Mouse (Mus musculus): ENCODE data around the gene Mark1. TPM values are rescaled to one million over a fixed set of nuclear protein-coding genes. Genes with fewer than 3 reads are reported as not detected.
A peak's percentile ranks its signal among the peaks of the same experiment; 100 is the strongest.

Mark1 gene
- total RNA-seq, 2 experiments from 2014 or later, result 51.9 to 53.7 TPM

DNA sequence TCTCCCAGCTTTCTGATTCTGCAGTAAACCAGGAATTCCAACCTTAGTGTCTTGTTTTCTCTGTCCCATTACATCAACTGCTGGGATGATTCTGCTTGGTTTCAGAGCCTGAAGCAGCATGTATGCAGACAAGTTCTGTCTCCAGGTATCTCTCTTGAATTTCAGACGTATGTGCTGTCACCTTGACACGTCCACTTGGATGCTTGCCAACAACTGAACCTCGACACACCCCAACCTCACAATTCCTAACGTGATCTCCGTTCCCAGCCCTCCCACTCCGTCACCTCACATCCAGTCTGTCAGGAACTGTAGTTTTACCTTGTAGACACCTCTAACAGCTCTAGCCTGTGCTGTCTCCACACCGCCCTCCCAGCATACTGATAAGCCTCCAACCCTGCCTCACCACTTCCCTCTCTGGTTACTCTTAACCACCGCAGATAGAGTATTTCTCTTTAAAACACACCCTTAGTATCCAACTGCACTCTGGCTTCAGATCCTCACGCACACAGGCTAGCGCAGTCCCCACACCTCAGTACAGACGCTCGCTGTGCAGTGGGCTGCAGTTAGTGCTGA is 36.2 kb downstream of the Mark1 start:
- DNase-seq (ENCODE audit: extremely low spot score in 1 of 2, low spot score in 1 of 2), result no peak

DNA sequence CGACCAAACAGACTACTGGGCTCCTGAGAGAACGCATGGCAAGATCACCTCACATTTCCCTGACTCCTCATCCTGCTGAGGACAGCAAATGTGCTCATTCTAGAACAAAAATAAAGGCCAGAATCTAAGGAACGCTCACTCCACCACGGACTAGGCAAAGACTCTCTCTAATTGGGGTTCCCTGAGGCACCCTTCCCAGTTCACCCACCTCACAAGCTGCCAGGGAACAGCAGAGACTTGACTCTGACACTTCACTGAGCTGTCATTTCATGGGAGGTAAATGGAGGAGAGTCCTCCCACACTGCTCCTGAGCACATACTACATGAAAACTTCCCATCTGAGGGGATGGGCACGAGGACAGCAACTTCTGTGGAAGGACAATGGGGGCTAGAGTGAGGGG is 37.5 kb downstream of the Mark1 start:
- DNase-seq (ENCODE audit: extremely low spot score in 1 of 2, low spot score in 1 of 2), result no peak

DNA sequence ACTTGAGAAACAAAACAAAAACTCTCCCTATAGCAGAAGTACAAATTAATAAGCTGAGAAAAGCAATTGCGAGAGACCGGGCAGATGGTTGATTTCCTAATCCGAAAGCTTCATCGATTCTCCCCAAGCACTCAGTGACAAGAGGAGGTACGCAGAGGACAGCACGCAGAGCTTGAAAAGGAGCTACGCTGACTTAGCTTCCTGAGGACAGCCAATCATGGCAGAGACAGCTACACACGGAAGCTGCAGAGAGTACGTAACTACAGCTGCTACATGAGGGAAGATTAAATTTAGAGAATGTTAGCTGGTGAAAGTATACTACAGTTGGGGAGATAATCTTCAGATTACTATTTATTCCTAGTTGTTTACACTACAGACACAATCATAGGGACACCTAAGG is 40.6 kb downstream of the Mark1 start:
- DNase-seq (ENCODE audit: extremely low spot score in 1 of 2, low spot score in 1 of 2), result no peak

DNA sequence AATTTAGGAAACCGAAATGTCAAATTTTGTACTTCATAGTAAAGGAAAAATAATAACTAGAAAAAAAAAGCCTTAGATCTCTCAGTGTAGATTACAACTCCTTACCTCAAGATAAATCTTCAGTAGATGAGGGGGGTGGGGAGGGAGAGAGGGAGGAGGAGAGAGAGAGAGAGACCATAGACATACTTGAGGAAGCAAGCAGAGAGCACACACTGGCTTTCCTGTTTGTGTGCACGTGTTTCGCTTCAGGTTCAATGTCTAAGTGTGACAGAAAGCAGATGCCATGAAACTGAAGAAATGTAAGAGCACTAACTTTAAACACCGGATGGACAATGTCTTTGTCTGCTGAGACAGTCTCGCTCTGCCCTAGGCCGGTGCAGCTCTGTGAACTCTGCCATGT is 41.0 kb downstream of the Mark1 start:
- DNase-seq (ENCODE audit: extremely low spot score in 1 of 2, low spot score in 1 of 2), result no peak

DNA sequence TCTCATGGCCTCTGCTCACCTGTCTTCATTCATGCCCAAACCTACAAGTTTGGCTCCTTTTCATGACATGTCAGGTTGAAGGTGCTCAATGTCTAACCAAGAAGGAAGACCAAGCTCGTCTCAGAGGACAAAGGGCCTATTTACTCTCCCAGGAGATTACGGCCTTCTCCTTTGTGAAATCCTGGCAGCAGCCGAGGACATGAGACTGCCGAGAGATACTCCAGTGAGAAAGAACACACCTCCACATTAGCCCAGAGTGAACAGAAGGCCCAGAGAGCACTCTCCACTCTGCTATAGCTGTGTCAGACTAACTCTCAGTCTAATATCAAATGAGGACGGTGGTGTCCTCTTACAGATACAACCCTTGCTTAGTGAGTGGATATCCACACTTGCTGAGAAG is 47.6 kb downstream of the Mark1 start:
- DNase-seq (ENCODE audit: extremely low spot score in 1 of 2, low spot score in 1 of 2), result no peak

DNA sequence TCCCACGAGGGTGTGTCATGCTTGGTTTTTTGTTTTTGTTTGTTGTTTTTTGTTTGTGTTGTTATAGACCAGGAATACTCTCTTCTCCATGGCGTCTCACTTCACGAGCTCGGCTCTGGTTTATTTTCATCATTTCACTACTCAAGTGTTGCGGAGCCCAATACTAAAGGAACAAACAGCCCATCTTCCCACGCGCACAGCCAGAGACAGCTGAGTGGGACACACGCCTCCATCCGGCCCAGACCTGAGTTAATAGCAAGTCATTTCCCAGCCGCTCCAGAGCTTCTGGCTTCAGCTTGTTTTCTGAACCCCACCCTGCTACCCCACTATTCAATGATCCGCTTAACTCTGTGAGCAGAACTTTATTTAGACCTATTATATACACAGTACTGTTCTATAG is 48.3 kb downstream of the Mark1 start:
- no peak for DNase-seq (ENCODE audit: extremely low spot score in 1 of 2, low spot score in 1 of 2)

DNA sequence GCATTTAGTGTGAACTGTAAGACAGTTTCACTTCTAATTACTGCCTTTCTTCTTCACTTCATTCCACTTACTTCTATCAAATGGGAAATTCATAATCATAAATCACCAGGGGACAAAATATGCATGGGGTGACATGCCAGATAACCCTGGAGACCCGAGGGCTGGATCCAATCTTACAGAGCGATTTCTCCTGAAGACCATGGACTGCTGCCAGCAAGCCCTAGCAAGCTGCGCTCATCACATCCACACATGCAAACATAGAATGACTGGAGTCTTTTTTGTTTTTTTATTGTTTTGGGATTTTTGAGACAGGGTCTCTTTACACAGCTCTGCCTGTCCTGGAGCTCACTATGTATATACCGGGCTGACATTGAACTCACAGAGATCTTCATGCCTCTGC is 61.3 kb downstream of the Mark1 start:
- DNase-seq (ENCODE audit: extremely low spot score in 1 of 2, low spot score in 1 of 2), result no peak

DNA sequence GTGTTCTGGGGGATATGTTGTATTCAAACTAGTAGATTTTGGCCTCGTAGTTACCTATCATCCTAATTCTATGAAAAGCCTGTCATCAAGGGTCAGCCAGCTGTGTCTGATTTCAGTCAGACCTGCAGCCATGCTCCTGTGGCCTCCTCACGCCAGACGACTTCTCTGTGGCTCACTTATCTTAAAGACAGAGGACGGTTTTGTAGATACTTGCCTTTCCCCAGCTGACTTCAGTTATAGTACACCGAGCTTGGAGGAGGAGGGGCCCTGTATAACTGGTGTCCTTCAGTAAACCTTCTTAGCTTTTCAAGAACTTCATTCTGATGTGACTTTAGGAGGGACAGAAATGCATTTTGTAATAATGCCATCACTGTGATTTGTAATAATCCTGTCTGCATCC is 63.4 kb downstream of the Mark1 start:
- DNase-seq (ENCODE audit: extremely low spot score in 1 of 2, low spot score in 1 of 2), result no peak

DNA sequence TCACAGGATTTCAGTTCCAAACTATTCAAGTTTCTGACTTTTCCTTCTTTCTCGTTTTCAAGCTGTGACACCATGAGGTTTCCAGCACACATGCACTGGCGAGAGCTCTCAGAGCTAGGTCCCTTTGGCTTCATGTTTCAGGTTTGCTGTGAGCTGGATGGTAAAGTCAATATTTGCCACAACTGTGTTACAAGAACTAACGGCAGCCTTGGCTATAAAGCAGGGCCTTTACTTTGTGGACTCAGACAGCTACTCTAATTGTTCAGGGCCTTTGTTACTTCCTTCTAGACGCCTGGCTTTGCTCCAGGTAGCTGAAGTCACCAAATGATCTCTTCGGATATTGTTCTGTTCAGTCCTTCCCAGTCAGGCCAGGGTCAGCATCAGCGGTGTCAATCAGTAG is 63.9 kb downstream of the Mark1 start:
- DNase-seq (ENCODE audit: extremely low spot score in 1 of 2, low spot score in 1 of 2), result no peak

DNA sequence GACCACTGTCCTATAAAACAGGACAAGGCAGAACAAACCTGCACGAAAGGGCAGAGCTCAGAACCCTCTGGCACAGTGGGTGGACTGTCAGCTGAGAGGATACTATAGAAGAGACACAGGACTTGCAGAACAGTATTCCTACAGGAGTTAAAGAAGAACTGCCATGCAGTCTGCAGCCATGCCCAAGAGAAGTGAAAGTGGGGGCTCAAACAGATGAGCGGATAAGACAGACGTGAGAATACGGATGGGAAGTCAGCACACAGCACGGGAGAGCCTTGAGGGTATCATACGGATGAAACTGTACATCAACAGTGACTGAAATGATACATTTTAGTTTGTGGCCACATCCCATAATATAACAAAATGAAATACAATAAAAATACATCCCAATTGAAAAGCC is 68.3 kb downstream of the Mark1 start:
- DNase-seq (ENCODE audit: extremely low spot score in 1 of 2, low spot score in 1 of 2), result no peak

DNA sequence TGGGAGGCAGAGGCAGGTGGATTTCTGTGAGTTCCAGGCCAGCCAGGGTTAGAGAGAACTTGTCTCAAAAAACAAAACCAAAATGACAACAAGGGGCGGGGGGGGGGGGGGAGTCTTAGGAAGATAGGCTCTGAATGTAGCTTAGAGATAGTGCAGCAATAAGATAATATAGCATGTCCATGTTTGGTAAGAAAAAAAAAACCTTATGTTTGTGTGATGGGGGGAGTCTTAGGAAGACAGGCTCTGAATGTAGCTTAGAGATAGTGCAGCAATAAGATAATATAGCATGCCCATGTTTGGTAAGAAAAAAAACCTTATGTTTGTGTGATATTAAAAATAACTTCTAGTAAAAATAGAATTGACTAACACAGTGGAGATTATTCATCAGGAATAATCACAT is 71.0 kb downstream of the Mark1 start:
- no peak for DNase-seq (ENCODE audit: extremely low spot score in 1 of 2, low spot score in 1 of 2)

DNA sequence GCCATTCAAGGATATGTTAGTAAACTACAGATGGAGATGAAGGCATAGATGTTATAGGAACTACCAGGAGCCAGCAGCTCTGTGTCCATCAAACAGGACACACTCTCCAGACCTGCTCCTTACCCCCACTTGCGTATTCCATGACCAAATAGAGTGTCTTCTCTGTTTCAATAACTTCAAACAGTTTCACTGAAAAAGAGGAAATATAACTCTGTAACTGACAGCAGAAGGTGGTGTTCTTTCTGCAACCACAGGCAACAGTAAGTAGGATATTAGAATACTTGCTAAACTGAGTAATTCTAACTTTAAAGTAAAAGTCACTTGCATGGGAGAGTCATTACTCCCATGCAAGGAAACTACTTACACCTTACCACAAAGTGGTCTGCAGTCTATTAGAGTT is 71.5 kb downstream of the Mark1 start:
- no peak for DNase-seq (ENCODE audit: extremely low spot score in 1 of 2, low spot score in 1 of 2)

DNA sequence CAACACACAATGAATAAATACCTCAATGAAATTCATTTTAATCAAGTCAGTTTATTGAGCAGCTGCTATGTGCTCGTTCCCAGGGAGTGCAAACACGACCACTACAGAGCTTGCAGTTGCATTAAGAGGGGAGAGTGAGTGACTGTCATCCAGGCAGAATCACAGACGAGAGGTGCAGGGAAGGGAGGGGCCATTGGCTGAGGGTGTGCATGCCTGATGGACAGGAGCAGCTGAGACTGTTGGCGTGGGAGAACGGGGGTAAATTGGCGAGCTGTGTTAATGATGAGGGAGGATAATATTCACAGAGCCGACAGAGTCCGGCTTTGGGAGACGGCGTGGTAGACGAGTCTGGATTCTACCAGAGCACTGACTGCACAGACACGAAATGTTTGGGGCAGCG is 76.5 kb downstream of the Mark1 start:
- no peak for DNase-seq (ENCODE audit: extremely low spot score in 1 of 2, low spot score in 1 of 2)

DNA sequence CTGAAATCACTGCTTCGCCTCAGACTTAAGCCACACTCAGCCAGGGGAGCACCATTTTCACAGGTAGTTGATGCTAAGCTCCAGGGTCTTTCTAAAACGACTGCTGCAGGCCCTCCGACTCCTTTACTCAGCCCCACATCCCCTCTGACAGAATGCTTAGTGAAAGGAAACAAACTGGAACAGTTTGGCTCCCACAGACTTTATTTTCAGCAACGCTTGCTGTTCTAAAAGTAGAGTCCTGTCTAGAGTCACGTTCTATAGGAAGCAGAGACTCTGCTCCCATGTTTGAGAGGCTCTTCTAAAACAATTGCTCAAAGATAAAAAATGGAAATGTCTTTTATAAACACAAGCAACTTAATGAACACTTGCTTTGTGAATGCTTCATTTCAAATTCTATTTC is 79.3 kb downstream of the Mark1 start:
- no peak for DNase-seq (ENCODE audit: extremely low spot score in 1 of 2, low spot score in 1 of 2)

DNA sequence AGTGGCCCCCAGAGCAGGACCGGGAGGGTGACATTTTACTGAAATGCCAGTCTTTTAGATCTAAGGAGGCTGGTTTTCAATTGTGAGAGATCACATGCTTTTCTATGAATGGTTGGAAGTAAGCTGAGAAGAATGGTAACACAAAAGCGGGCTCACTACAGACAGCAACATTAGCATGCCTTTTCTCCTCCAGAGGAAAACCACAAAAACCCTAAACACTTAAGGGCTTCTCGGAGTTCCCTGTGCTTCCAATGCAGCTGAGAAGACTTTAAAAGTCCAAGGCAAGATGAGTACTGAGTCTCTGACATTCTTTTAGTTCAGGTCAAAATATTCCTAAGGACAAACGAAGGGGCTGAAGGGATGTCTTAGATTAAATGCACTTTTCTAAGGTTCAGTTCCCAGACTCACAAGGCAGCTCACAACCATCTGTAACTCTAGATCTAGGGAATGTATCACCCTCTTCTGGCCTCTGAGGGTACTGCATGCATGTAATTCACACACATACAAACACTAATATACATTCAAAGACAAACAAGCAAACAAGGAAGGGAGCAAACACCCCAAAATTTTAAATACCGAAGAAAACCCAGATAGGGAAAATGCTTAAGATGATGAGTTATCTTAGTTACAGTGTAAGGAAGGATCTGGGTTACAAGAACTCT is 81.0 kb downstream of the Mark1 start:
- no peak for DNase-seq (ENCODE audit: extremely low spot score in 1 of 2, low spot score in 1 of 2)

DNA sequence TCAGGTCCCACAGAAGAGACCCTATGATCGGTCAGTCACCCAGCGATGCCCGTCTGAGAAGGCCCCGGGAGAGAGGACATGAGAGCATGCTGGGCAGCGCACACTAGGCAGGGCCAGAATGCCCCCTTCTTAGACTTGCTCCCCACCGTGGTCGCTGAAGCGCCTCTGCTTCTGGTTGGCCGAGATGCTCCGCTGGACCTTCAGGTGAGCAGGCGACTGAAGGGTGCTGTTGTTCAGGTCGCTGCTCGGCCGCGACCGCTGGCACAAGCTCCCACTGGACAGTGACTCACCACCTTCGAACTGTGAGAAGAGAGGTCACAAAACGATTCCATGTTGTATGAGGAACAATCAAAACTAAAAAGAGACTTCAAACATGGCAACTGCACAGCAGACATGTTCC is 87.0 kb downstream of the Mark1 start:
- no peak for DNase-seq (ENCODE audit: extremely low spot score in 1 of 2, low spot score in 1 of 2)

DNA sequence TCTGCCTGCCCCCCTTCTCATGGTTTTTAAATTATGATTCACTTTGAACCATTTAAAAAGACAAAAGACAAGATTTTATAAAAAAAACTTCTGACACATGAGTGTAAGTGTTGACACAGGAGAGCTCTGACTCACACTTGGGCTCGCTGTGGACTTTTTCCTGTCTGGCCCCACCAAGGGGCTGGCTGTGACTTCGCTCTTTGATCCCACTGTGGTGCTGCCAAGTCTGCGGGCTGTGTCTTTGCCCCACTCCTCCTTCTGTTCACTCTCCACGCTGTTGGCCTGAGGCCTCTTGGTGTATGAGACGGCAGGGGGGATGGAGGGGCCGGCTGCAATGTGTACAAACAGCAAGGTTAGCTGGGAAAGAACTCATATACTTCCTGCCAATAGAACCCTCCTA is 87.5 kb downstream of the Mark1 start:
- no peak for DNase-seq (ENCODE audit: extremely low spot score in 1 of 2, low spot score in 1 of 2)

DNA sequence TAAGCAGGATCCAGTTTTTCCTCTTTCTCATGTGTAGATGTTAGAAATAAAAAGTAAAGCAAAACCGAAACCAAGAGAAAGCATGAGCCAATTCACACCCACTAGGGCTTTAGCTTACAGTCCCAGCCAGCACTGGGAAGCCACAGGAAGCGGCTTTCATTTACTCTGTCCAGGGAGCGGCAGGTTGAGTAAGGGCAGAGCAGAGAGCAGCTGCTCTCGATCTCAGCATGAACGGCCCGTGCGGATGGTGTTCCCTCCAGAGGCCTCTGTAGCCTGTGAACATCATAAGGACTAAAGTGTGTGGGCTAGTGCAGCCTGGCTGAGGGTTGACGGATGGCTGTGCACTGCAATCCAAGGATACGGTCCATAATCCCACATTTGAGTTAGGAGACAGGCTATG is 90.8 kb downstream of the Mark1 start:
- DNase-seq (ENCODE audit: extremely low spot score in 1 of 2, low spot score in 1 of 2), result no peak

DNA sequence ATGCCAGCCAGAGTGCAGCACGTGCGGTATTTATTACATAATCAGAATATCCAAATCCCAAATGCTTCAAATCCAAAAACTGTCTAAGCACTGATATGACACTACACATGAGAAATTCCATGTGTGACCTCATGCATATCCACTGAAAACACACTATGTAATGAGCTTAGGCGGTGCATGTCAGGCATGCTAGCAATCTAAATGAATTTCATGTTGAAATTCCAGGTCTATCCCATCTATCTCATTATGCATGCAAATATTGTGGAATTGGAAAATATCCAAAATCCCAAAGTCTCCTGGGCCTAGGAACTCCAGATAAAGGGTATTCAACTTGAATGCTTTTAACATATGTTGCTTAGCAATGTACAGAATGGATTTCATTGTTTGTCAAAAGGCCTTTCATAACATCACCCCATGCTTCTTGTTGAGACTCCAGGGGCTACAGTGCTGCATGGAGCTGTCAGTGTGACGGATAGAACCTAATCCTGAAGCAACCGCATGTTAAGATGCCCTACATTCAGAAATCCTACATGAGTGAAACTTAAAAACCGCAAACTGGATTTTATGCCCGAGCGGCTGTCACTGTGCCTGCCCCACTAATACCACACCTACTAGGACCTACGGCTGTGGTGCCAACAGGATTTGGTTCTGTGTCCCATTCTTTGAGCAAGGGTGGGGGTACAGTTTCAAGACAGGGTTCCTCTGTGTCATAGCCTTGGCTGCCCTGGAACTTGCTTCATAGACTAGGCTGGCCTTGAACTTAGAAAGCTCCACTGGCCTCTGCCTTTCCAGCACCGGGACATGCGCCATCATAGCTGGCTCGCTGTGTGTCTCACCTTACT is 93.2 kb downstream of the Mark1 start:
- DNase-seq (ENCODE audit: extremely low spot score in 1 of 2, low spot score in 1 of 2), result no peak

DNA sequence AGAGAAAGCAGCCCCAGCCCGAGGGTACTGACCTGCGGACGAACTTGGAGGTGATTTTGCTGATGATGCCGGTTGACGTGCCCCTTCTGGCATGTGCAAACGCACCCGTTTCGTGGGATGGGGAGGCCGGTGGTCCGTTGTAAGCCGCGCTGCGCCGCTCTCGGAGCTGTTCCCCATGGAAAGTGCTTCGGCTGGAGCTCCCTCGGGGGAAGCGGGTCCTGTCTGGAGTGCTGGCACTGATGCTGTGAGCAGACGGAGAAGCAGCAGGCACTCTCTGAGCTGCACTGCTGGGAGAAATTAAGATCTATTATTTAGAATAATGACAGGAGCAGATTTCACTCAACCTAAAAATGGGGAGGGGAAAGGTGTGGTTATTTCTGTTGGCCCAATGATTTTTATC is 94.0 kb downstream of the Mark1 start:
- peak in 1 of 2 experiments; percentile 55 for DNase-seq (ENCODE audit: extremely low spot score in 1 of 2, low spot score in 1 of 2)

DNA sequence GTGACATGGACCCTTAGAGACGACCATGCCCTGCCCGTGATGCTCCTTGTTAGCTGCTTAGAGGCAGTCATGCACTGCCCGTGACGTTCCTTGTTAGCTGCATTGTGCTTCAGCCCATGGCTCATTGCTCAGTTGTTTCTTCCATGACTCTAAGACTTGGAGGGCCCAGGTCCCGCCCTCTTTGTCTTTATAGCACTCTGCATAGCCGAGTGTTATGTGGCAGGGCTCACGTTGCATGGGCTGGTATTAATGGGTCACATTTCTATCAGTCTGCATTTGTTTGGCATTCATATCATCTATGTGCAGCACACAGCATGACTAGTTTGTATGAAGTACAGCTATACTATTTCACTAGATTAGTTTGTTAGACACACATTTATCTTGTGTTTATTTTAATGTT is 95.7 kb downstream of the Mark1 start:
- DNase-seq (ENCODE audit: extremely low spot score in 1 of 2, low spot score in 1 of 2), result no peak

DNA sequence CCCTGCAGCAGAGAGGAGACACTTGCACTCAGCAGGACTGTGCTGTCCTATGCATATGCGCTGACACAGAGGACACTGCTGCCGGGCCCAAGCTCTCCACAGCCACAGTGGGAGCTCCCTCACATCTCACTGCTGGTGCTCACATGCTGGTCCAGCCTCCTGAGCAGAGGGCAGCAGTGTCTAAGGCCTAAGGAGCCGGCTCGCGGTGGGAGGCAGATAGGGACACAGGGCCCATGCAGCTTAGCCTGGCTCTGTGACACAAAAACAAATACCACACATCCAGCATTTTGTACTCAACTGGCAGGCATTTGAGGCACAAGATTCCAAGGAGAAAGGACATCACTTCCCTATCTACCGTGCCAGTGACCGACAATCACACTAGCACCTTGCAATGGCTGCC is 96.5 kb downstream of the Mark1 start:
- no peak for DNase-seq (ENCODE audit: extremely low spot score in 1 of 2, low spot score in 1 of 2)

Data from layer of hippocampus, postnatal 25 days (tissue).